Mouse (Mus musculus) layer of hippocampus, postnatal 10 days (tissue): ENCODE data around the gene Chrm5. TPM values are rescaled to one million over a fixed set of nuclear protein-coding genes. Genes with fewer than 3 reads are reported as not detected.

ENCODE experiments used
- DNase-seq, 2 experiments: peaks; one replicate each; pipeline ENCODE4 v3.0.0; 2021; ENCODE audit warnings: low spot score in 2 of 2
- long read RNA-seq: library from polyadenylated mRNA; stranded (forward); transcript quantifications from one replicate; pipeline ENCODE4 v2.0.0, GENCODE M21; 2023
- total RNA-seq, 2 experiments: library from RNA; stranded (reverse); gene quantifications; 2 replicates each; pipeline ENCODE4 v1.2.3; 2021

Gene Chrm5
- total RNA-seq, result 10 to 100 TPM; 15.3 to 15.8 TPM
- long read RNA-seq, result 0 reads

DNA sequence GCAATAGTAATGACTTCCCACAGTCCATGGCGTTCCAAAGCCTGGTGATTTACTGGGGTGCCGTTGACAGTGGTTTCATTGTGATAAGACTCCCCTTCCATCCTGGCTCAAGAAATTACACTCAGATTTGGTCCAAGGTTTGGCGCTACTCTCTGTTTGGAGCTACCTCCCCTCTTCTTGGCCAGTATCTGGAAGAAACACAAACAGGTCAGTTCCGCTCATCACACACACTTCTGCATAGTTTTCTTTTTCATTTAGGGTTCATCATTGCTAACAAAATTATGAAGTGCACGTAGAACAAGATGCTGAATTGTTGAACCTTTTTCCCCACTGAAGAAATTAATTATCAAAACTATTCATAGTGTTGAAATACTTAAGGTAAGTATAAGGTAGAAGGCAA, at the start of gene Chrm5:
Gene Chrm5 (minus strand): TSS at position 101 of the 400 bp plus-strand sequence.
- no peak for DNase-seq

DNA sequence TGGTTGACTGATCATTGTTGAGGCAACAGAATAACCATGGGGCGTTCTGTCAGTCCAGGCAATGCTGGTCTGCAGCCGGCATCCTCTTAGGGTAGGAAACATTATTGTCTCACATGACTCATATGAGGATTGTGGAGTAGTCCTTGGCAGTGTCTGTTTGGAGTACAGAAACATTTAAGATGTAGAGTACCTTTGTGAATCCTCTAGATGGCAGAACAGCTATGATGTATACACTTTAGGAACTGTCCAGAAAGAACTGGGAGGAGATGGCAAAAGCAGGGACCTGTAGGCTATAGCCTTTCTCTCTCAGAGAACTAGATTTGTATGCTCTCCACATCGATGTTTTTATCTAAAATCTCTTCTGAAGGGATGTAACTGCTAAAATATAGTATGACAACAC, 46.4 kb upstream of the Chrm5 start:
- DNase-seq, result no peak

DNA sequence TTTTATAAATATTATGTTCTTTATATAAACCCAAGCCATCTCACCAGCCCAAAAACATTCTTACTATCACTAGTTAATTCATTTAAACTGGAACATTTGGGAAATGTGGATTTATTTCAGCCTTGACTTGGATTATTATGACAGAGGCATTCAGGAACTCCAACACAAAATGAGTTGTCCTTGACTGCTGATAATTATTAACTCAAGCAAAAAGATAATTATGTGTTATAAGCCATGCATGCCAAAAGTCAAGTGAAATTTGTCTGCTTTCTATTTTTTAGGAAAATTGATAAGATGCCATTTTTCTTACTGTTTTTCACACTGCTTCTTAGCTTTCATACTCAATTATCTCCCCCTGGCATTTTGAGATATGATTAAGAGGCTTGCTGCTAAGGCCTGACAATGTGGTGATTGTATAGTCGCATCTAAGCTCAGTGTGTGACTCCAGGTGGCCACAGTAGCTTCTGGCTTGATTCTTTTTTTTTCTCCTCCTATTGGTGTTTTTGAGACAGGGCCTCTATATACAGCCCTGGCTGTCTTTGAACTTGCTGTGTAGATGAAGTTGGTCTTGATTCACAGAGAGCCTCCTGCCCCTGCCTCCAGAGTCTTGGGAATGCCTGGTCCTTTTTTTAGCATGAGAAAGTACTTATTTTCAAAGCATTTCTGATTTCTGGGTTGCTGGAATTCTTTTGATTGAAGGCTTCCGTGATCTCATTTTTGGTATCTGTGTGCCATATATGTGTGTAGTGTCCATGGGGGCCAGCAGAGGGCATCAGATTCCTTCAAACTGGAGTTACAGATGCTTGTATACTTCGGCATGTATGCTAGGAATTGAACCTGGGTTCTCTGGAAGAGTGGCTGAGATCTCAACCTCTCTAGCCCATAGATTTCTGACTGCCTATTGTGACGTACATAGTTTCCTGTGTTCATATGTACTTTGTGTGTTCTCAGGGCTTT, 40.2 kb upstream of the Chrm5 start:
- no peak for DNase-seq

DNA sequence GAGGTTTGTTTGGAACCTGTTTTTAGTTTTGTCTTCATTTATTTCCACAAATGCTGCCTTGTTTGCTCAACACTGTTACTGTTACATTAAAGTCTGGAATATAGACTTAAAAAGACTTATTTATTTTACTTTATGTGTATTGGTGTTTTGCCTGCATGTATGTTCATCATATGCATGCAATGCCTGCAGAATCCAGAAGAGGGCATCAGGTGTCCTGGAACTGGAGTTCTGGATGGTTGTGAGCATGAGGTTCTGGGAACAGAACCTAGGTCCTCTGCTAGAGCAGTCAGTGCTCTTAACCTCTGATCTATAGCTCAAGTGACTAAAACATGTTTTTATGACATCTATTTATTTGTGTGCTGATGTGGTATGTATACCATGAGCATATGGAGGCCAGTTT, 38.0 kb upstream of the Chrm5 start:
- DNase-seq, result no peak

DNA sequence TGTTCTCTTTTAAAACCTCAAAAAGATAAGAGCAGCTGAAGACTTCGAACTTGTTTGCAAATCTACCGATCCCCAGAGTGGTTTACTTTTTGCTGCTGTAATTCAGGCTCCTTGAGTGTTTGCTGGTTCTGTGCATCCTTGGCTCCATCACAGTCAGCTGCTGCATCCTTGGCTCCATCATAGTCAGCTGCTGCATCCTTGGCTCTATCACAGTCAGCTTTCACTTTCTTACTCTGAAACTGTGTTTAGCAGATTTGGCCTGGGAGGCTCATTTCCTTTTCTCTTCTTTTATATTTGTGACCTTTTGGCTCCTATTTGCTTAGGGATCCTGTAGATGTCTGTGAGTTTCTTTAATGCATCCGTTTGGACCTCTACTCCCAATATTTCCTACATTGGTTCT, 36.6 kb upstream of the Chrm5 start:
- DNase-seq, result no peak

DNA sequence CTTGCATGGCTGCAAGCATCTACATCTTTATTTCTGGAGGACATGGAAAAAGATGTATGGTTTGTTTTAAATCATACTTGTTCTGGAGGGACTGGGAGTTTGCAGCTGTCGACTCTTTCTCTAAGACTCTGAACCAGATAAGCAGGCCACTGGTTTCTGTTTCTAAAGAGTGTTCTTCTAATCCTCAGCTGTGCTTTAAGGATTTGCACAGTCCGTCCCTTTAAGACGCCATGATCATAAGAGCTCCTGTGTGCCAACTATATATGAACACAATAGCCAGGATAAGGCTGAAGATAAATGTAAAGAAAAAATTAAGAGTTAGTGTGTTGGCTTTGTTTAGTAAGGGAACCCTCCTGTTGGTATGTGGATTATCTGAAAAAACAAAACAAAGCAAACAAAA, 36.2 kb upstream of the Chrm5 start:
- no peak for DNase-seq

DNA sequence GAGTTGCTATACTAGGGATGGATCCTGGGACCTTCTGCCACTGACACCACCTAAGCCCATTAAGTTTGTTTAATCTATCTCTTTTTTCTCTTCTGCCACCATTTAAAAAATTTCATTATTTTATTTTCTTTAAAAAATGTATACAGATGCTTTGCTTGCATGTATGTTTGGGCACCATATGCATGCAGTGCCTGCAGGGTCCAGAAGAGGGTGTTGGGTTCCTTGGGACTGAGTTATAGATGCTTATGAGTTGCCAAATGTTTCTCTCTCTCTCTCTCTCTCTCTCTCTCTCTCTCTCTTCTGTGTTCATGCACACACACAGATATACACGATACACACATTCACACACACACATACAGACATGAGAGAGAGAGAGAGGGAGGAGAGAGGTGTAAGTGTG, 32.5 kb upstream of the Chrm5 start:
- DNase-seq, result no peak

DNA sequence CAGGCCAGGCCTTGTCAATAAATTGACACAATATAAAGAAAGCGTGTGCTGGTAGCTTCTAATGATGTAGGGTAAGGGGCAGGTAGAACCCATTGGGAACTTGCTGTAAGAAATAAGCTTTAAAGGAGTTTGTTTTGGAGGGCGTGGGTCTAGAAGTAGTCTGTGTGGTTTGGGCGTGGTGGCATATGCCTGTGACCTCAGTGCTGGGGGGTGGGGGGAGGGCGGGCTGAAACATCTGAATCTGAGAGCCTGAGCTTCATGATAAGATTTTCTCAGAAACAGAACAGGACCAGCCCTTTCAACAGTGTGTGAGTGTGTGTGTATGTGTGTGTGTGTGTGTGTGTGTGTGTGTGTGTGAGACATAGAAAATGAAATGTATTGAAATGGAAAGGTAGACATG, 29.6 kb upstream of the Chrm5 start:
- no peak for DNase-seq

DNA sequence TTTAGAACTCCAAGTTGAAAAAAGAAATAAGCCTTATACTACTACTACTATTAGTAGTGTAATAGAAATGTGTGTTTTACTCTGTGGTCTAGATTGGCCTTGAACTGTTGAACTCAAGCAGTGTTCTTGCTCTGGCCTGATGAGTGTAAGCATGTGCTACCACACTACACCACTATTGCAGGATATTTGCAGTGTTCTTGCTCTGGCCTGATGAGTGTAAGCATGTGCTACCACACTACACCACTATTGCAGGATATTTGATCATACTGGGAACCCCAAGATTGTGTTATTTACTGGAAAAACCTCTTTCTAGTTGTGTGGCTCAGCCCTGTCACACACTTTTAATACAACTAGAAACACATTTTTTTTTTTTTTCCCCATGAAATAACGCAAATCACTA, 26.9 kb upstream of the Chrm5 start:
- no peak for DNase-seq

DNA sequence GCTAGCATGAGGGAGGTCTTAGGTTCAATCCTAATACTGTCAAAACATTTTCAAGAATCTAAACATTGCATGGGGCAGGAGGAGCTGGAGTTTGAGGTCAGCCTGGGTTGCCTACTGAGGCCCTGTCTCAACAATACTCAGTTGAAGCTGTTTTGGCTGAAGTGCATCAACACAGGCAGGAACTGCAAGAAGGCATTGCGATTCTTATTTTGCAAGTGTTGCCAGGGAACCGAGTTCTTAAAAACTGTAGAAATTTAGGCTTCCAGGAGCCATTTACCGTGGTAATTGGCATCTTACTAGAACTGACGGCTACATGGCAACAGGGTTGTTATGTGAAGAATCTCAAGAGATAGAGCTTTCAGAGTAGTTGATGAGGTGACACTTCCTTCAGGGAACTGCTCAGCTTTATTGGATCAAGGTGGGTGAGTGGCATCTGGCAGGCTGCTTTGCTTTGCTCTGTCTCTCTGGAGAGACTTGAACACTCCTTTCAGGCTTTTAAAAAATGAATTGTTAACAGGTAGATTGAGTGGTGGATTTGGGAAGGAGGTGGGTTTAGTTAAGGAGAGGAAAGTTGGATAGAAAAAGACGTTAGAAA, 26.4 kb upstream of the Chrm5 start:
- no peak for DNase-seq

DNA sequence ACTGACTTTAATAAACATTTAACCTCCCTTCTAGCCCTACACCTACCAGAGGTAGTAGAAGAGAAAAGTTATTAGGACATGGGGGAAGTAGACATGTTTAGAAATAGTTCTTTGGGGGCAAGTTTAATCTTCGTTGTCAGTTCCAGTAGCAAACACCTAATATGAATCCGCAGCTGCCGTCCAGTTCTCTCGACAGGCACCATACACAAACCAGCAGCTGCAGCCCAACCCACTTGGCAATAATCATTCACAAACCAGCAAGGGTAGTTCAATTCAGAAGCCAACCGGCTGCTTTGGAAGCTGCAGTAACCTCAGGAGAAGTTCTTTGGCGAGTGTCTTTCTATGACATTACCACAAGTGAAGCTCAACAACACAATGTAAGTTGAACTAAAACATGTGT, 23.4 kb upstream of the Chrm5 start:
- no peak for DNase-seq

DNA sequence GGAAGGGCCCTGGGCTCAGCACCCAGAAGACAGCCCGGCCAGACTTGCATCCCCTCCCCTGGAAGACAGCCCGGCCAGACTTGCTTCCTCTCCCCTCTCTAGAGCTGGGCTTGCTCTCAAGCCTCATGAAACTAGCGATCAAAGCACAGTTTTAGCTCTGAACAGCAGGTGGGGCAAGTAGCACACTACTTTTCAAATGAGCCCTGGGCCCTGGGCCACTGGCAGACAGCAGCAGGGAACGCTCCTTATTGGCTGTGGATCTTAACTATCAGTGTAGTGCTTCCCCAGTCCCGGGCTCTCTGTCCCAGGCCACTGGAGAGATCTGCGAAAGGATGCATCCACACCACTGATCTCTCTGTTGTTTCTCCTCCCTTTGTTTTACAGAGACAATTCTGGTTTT, 20.6 kb upstream of the Chrm5 start:
- DNase-seq, result peak; percentile 77 to 84

DNA sequence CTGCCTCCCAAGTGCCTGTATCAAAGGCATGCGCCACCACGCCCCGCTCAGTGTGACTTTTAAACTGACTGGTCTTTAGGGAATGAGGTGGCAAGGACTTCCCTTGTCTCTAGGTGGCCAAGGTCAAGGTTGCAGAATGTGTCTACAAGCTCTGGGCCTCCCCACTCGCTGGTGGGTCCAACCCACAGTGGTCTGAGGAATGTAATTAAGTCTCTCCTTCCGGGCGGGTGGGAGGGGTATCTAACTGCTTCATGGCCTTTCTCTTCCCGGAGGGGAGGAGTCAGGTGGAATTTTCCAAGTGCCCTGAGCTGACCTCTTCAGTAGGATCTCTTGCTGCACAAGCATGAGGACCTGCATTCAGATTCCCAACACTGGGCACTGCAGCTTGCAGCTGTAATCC, 17.3 kb upstream of the Chrm5 start:
- DNase-seq, result no peak

DNA sequence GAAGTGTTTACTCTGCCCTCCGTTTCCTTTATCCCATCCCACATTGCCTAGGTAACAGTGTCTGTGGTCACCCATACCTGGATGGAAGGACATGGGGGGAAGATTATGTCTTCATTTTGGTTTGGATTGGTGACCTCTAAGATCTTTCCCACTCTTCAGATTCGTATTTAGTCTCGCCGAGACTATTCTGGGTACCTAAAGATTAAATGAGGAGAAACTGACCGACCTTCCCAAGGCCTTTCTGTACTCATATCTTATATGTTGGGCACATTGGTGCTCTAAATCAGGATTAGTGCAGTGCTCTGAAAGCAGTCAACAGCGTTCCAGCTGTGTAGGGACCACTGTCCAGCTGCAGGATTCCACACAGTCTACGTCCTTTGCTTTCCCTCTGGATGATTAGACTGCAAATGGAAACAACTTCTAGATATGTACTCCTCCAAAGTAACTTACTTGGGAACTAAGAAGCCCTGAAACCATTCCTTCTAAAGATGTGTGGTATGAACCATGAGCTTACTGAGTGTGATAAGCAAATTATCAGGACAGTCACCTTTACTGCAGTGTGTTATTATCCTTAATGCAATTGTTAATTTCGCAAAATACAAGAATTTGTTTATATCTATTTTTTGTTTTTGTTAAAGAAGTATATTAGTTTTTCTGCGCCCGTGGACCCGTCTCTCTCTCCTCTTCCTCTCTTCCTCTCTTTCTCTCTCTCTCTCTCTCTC, 13.1 kb upstream of the Chrm5 start:
- DNase-seq, result no peak

DNA sequence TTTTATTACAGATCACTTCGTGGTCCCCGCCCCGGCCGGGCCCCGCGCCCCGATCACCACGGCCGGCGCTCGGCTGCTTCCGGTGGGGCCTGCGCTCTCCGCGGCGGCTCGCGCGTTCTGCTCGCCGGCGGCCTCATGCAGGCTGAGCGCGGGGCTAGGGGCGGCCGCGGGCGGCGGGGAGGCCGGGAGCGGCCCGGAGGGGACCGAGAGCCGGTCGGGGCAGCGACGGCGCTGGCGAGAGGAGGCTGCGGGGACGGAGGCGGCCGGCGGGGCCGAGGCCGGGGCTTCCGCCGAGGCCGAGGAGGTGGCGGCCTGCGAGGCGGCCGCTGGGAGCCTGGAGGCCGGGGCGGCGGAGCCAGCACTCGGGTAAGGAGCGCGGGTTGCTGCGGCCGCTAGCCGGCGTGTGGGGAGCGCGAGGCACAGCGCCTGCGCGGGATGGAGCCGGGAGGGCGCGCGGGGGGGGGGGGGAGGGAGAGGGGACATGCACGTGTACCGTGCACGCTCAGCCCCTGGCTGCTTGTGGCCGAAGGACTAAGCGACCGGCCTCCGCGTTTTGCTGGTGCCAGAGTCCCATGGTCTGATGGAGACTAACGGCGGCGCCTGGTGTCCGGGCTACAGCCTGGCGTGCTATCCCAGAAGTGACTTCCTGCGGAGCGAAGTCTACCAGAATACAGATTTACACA, 12.4 kb upstream of the Chrm5 start, which contains the start of gene Aven:
Gene Aven (plus strand): TSS at position 109 of the 683 bp plus-strand sequence.
- DNase-seq, result peak; percentile 78 to 89

DNA sequence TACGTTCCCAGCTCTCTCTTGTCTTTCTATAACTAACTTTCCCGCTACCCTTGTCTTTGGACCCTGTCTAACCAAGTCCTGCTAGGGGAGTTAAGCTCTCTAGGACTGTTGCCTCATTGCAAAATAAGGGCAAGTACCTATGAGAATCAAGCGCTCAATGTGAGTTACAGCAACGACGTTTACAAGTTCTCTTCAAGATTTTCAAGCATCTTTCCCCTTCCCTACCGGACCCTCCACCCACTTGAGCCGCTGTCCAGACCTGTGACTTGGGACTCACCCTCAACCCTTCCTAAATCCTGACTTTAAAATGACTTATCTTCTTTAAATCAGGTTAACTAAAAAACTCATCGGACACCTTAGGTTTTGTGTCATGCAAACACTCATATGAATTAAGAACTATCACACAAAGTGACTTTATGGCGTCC, 11.9 kb upstream of the Chrm5 start:
- DNase-seq, result peak in 1 of 2 experiments; percentile 22

DNA sequence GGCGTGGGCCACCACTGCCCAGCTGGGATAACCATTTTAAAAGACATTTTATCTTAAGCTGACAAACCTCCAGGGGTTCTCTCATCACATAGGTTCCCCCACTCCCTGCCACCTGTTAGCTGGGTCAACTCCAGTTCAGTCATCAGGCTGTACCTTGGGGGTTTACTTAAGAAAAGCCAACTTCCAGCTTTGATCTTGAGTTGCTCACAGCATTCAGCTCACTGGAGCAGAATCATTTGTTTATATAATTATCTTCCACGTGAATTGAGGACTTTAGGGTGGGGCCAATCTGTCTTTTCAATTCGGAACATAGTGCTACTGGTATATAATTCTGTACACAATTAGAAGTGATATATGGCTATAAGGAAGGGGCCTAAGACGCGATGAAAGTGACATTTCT, 11.1 kb upstream of the Chrm5 start:
- DNase-seq, result no peak

DNA sequence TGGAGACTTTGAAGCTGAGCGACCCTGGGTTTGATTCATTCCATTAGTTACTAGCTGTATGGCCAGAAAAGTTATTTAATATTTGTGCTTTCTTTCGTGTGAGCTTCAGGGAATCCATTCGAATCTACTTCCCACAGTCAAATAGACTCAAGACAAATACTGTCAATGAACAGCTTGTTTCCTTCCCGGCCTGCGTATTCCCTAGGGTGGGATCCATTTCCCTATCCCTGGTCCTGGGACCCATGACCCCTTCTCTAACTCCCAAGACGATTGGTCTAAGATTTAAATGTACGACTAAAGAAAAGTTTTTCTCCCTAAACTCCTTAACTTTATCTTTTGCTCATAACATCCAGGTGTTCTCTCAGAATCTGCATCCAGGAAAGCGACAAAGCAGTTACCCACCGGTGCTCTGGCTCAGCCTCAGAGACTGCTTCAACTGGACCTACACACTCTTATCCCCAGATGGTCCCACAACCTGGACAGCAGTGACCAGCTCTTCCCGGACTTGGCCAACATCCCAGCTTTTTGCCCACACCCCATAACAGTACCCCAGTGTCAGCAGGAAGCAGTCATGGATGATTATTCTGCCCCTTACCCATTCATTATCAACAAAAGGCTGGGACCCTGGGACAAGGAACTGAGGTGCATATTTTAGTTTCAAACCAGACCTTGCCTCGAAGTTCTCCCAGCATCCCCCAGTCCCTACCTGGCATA, 10.1 kb upstream of the Chrm5 start:
- DNase-seq, result no peak

DNA sequence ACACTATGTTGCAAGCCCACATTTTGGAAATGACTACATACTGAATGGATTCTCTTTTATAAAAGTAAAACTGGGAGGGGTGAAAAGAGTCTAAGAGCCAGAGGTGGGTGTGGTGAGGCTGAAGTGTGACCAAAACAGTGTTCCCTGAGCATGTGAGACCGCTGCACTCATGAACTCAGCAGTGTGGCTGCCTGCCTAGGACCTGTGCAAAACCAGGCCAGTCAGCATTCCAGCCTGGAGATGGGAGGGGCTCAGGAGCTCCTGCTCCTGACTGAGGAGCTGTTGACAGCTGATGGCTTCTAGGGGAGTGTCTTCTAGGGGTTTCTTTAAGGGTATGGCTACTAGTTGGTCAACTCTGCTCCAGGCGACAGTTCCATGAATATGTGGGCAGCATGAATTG, 4.3 kb upstream of the Chrm5 start:
- DNase-seq, result no peak

DNA sequence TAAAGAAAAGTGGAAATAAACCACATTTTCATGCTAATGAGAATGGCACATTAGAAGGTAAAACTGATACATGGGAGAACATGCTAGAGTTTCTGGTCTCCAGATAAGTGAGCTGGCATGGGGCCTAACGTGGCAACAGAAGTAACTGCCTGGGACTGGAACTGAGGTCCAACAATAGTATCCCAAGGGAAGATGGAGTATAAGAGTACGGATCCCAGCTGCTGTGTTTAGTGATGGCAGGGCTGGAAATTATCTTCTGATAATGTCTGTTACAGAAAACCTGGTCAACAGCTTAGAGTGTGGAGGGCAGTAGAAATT, 2.7 kb upstream of the Chrm5 start:
- no peak for DNase-seq
